Mouse (Mus musculus) lung, postnatal 0 days (tissue): ENCODE measurements around the gene Cers2.

Experiments
- CTCF ChIP-seq: IDR thresholded peaks from 2 replicates; pipeline ENCODE4 v1.5.1; 2016; ENCODE audit warnings: antibody characterized with exemption, mild to moderate bottlenecking
- EP300 ChIP-seq: IDR thresholded peaks from 2 replicates; pipeline ENCODE4 v1.6.1; 2016; ENCODE audit warnings: antibody characterized with exemption, mild to moderate bottlenecking, control low read depth

DNA sequence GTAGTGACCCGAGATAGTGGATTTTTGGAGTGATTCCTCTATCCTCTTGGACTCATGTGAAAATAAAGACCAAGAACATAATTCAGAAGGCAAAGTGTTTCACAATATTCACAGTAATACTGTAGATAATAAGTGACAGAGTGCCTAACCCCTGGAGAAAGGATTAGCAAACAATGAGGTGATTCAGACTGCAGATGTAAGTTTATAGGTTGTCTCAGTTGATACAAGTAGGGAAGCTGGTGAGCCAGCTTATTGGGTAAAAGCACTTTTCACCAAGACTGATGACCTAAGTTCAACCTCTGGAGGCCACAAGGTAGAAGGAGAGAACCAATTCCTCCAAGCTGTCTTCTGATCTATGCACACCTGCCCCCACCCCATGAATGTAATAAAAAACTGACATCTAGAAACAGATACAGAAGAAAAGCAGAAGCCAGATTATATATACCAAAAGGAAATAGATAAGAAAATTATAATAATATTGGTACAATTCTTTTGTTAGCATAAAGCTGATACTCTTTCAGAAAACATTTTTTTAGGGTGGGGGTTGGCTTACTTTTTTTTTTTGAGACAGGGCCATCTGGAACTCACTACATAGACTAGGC lies 14.3 kb downstream of the Cers2 start:
- TF ChIP-seq CTCF (no peak), EP300 (no peak)
